Mouse (Mus musculus) cerebellum, adult 2 months (tissue): Measurements from ENCODE around the gene Ipo9.

Experiments
- CTCF ChIP-seq: fragments of 200-500 bp; IDR thresholded peaks from 2 replicates; pipeline ENCODE4 v1.5.1; 2011; ENCODE audit warnings: low read depth, mild to moderate bottlenecking, control low read depth, low read length, moderate library complexity, borderline replicate concordance; ENCODE audit not compliant: insufficient read depth
- POLR2A ChIP-seq: fragments of 200-500 bp; IDR thresholded peaks from 2 replicates; pipeline ENCODE4 v1.6.1; 2011; ENCODE audit warnings: low read length, control low read depth, borderline replicate concordance; ENCODE audit not compliant: insufficient read depth

GRCm38 (mm10) chr1:135369415-135369814 is 60.9 kb downstream of the Ipo9 start:
- TF ChIP-seq POLR2A: no peak
- TF ChIP-seq CTCF: no peak
